Mouse (Mus musculus) Patski (cell line): ENCODE measurements around the gene Pglyrp2. TPM values are rescaled to one million over a fixed set of nuclear protein-coding genes. Genes with fewer than 3 reads are reported as not detected.

ENCODE experiments used
- ATAC-seq: fragments of 100-300 bp; one replicate; pipeline ENCODE4 v1.8.0; 2021
- CTCF ChIA-PET: fragments of 350-600 bp; sonication (Branson Sonifier 250); formaldehyde crosslinking; loops from one replicate; lab custom pipeline; 2022; ENCODE audit warnings: inconsistent platforms; lab: Charles Lee
- POLR2A ChIA-PET: fragments of 350-600 bp; sonication (Branson Sonifier 250); formaldehyde crosslinking; loops from one replicate; lab custom pipeline; 2022; ENCODE audit warnings: antibody characterized with exemption, inconsistent platforms; lab: Charles Lee
- DNase-seq: peaks from one replicate; pipeline ENCODE4 v3.0.0-alpha.2; 2011; ENCODE audit warnings: low read depth, low spot score
- H3K27me3 ChIP-seq: fragments of 371-371 bp; one replicate; pipeline ENCODE4 v1.5.1; 2021
- CTCF ChIP-seq: fragments of 100-300 bp; IDR thresholded peaks from one replicate; pipeline ENCODE4 v1.5.1; 2021
- in situ Hi-C: fragments of 300-500 bp; cut with MboI; formaldehyde crosslinking; loops from 3 replicates; pipeline ENCODE4 v1.11.1; 2018; ENCODE audit warnings: low pct_unique_long_range_greater_than_20kb, mixed read lengths
- polyA plus RNA-seq: library from polyadenylated mRNA; unstranded; gene quantifications from one replicate; pipeline ENCODE4 v1.2.3, GENCODE M21; 2021

The Pglyrp2 gene
- polyA plus RNA-seq, 1 experiment from 2014 or later: not detected

DNA sequence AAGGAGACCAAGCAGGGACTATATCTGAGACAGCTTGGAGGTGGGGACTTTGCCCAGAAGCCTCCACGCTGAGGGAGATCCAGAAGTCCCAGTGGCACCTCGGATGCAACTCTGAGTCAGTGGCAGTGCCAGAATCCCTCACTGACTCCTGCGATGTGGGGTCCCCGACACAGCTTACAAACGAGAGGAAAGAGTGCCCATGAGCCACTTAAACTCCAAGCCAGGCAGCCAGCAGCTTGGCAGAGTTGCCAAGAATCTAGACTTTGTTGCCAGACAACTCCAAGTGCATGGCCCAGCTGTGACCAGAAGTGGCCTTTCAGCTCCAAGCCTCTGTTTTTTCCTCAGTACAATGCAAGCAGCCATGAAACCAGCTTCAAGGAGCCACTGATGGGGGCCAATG is 40.3 kb downstream of the Pglyrp2 start:
- in situ Hi-C loops: no loop called here
- DNase-seq (no peak), ATAC-seq (no peak)
- ChIA-PET CTCF (interaction anchor here (1.0 to 1.2 kb wide), 2 partner anchors 30 to 32 kb away, joined by 3 to 4 read pairs; no protein-coding TSS in a partner anchor), POLR2A (no interaction called here)
- H3K27me3 ChIP-seq: no peaks in the 10 kb centered on the region
- no peak for TF ChIP-seq CTCF

DNA sequence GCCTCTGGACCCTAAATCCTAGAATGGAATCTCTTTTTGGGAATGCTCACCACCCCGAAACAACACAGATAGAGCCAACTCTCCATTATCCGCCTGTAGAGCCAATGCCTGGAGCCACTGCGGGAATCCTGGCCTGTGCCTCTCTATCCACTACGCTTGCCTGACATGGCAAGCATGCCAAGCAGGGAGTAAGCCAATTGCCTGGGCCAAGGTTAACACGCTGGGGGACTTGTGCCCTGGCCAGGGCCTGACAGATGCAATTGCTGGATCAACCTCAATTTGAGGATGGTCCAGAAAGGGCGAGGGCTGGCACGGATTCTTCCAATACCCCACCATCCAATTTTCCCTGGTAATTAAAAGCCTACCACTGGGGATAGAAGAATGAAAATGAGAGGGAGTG is 41.4 kb downstream of the Pglyrp2 start:
- H3K27me3 ChIP-seq: no peaks in the 10 kb centered on the region
- in situ Hi-C loops: no loop called here
- ChIA-PET CTCF (no interaction called here), POLR2A (interaction anchor here (1.1 kb wide), 1 partner anchor 26 kb away, joined by 5 read pairs; no protein-coding TSS in a partner anchor)
- no peak for DNase-seq
- TF ChIP-seq CTCF: no peak
- no peak for ATAC-seq

DNA sequence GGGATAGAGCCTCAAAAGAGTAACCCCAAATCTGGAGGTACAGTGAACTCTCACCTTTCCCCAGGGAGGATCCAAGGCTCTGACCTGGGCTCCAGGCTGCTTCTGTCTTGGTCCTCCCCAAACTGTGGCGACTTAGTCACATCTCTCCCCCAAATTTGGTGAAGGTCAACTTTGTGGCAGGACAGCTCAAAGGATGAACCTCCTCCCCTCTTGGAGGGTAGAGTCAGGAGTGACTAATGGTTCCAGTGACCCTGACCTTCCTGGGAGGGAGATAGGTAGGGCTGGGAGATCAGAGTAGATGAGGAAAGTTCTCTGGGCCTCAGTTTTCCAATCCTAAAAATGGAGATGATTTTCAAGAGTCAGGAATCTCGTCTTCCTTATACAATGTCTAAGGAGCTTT is 45.2 kb downstream of the Pglyrp2 start:
- no peak for TF ChIP-seq CTCF
- ChIA-PET CTCF (no interaction called here), POLR2A (interaction anchor here (1.0 kb wide), 1 partner anchor 12 kb away, joined by 3 read pairs; no protein-coding TSS in a partner anchor)
- ATAC-seq (no peak), DNase-seq (no peak)
- no peaks in the 10 kb centered on the region for H3K27me3 ChIP-seq
- in situ Hi-C loops: no loop called here

DNA sequence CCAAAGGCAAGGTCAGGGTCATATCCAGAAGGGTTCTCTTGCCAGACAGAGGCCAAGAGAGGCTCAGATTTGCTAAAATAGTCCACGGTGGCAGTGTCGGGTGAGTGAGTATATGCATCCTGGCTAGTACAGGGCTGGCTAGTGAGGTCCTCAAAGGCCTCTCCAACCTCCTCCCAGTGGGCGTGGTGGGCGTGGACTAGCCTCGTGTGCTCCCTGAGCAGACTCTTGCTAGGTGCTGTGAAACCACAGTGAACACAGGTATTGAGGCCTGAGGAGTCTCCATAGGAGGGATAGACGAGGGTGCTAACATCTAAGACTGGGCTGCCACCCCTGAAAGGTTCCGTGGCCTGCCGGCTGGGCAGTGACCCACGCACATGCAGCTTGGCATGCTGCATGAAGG is 46.8 kb downstream of the Pglyrp2 start:
- CTCF ChIA-PET: interaction anchor here (0.7 kb wide), 1 partner anchor 12 kb away, joined by 4 read pairs; no protein-coding TSS in a partner anchor
- no peaks in the 10 kb centered on the region for H3K27me3 ChIP-seq
- POLR2A ChIA-PET: interaction anchor here (1.4 kb wide), 1 partner anchor 11 kb away, joined by 4 read pairs; no protein-coding TSS in a partner anchor
- no peak for TF ChIP-seq CTCF
- no peak for DNase-seq
- in situ Hi-C loops: no loop called here
- no peak for ATAC-seq

DNA sequence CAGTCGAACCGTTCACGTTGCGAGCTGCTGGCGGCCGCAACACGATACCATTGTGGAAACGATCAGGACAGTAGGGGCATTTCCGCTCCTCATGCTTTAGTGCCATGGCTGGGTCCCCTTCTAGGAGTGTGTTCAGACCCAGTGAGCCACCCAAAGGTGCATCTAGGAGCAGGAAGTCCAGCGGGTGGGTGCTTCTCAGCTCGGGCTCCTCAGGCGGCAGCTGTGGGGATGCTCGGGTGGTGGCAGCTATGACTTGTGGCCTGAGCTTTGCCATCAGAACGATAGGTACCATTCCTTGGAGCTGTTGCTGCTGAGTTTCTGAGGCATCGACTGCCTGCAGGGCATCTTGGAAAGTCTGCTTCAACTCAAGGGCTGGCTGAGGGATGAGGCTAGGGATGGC is 47.5 kb downstream of the Pglyrp2 start:
- ChIA-PET POLR2A (interaction anchor here (1.4 kb wide), 1 partner anchor 11 kb away, joined by 4 read pairs; no protein-coding TSS in a partner anchor), CTCF (no interaction called here)
- in situ Hi-C loops: no loop called here
- DNase-seq (no peak), ATAC-seq (no peak)
- TF ChIP-seq CTCF: no peak
- no peaks in the 10 kb centered on the region for H3K27me3 ChIP-seq

DNA sequence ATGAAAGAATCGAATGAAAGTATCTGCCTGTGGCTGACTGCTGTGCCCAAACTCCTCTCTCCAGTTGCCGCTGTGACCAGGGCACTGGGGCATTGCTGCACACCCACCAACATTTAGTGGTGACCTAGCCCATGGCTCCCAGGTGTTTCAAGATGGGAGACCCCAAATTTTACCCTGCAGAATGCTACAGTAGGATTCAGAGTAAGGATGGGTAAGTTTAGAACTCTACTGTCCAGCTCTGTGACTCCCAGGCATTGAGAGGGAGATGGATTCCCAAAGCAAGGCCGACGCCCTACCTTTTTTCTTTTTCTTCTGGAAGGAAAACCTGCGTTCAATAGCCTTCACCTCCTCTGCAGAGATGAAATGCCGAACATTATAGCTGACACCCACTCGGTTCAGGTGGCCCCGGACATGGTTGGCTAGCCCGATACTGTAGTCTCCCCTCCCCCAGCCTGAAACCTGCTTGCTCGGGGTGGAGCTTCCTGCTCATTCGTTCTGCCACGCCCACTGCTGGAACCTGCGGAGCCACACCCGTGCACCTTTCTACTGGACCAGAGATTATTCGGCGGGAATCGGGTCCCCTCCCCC is 54.9 kb downstream of the Pglyrp2 start:
- ATAC-seq: no peak
- in situ Hi-C loops: no loop called here
- CTCF ChIA-PET: interaction anchor here (1.2 kb wide), 1 partner anchor 18 kb away, joined by 4 read pairs; no protein-coding TSS in a partner anchor

DNA sequence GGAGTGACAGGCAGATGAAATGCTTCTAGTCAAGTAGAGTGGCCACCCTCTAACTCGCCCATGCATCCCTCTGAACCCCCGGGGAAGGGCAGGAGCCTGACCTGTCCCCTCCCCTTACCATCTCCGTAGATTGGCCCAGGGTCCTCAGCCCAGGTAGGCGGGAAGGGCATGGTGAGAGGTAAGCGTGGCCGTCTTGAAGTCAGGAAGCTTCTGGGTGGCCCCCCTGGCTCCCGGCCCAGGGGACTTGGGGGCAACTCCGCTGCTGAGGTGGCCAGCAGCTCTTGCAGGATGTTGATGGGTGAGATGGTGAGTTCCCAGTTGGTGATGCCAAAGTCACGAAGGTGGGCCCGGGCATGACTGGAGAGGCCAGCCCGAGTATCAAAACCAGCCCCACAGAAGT is 56.3 kb downstream of the Pglyrp2 start:
- in situ Hi-C loops: no loop called here
- no peak for ATAC-seq
- DNase-seq: no peak
- CTCF ChIA-PET: no interaction called here
- POLR2A ChIA-PET: no interaction called here
- no peaks in the 10 kb centered on the region for H3K27me3 ChIP-seq
- no peak for TF ChIP-seq CTCF

More for the DNA sequence above, 54.9 kb downstream of the Pglyrp2 start:
- POLR2A ChIA-PET: no interaction called here
- no peaks in the 10 kb centered on the region for H3K27me3 ChIP-seq
- DNase-seq: no peak
- no peak for TF ChIP-seq CTCF

DNA sequence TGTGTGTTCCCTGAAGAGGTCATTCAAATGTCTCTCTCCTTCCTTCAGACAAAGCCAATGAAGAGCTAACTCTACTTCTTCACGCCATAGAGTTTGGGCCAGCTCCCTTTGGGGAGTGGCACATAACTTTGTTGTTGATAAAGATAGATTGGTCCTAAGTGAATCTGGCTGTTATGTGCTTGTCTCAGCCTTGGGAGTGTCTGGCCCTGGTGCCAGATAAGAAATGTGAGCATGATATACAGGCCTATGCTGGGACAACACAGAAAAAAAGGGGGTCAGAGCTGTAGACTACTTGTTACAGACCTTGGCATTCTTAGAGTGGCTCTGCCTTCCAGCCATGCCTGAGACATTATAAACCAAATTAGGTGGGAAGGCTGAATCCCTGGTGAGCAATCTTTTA is 58.7 kb downstream of the Pglyrp2 start:
- TF ChIP-seq CTCF: no peak
- ChIA-PET POLR2A (no interaction called here), CTCF (interaction anchor here (0.9 to 1.6 kb wide), 5 partner anchors 11 to 22 kb away, joined by 3 to 10 read pairs (median 4); no protein-coding TSS in a partner anchor)
- in situ Hi-C loops: no loop called here
- DNase-seq (no peak), ATAC-seq (no peak)
- no peaks in the 10 kb centered on the region for H3K27me3 ChIP-seq

DNA sequence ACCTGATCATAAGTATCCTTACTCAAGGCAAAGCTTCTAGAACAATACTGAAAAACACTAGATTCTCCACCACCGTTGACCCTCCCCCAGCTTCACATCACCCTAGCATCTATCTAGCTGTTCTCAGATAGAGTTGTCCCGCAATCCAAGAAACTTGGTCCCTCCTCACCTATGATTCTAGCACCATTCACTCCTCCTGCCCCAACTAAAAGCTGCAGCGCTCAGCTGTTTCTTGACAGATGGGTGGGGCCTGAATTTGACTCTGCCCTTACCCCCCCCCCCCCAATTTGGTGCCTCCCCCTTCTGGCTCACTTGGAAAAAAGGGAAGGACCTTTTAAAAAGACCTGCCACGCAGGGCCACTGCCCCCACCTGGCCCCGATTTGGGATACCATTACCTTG is 59.1 kb downstream of the Pglyrp2 start:
- POLR2A ChIA-PET: interaction anchor here (0.7 kb wide), 1 partner anchor 185 kb away, joined by 4 read pairs; no protein-coding TSS in a partner anchor
- no peaks in the 10 kb centered on the region for H3K27me3 ChIP-seq
- DNase-seq (no peak), ATAC-seq (no peak)
- in situ Hi-C loops: no loop called here
- CTCF ChIA-PET: interaction anchor here (0.9 to 1.6 kb wide), 5 partner anchors 10 to 22 kb away, joined by 3 to 10 read pairs (median 4); no protein-coding TSS in a partner anchor
- TF ChIP-seq CTCF: no peak

DNA sequence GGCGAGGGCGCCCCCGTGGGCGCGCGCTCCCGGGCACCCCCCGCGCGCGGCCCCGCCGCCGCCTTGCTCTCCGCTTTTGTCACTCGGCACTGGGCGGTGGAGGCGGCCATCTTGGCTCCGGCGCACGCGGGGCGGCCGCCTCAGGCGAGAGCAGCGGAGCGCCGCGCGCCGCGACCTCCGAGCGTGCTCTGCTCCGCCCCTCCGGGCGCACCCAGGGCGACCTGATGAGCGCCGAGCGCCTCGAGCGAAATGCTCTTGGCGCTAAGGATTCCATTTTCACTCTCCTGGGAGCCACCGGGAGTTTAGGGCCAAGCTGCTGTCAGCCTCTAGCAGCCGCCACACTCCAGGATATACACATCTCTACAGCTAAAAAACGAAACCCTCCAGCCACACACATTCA is 59.6 kb downstream of the Pglyrp2 start:
- ATAC-seq: peak; percentile 83
- POLR2A ChIA-PET: interaction anchor here (0.7 kb wide), 1 partner anchor 185 kb away, joined by 4 read pairs; no protein-coding TSS in a partner anchor
- CTCF ChIA-PET: interaction anchor here (1.0 to 1.6 kb wide), 4 partner anchors 10 to 23 kb away, joined by 3 to 10 read pairs (median 4); no protein-coding TSS in a partner anchor
- no peak for TF ChIP-seq CTCF
- no peaks in the 10 kb centered on the region for H3K27me3 ChIP-seq
- no peak for DNase-seq
- in situ Hi-C loops: no loop called here

DNA sequence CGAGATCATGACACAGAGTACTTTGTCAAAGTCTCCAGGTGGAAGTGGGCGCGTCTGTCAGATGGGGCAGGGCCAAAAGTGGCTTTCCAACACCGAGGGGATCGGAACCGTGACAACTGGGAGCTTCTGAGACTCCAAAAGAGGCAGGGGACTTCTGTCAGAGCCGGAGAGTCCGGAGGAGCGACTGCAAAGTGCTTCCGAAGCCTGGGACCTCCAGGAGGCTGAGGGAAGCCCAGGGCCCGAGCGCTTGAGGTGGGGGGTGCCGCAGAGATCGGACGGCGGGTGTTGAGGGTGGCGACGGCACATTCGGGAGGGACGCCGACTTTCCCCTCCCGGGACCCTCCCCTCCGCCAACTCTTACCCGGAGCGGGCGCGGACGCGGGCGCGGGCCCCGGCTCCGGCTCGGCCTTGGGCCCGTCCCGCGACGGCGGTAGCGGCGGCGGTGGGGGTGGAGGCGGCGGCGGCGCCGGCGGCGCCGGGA is 60.1 kb downstream of the Pglyrp2 start:
- CTCF ChIA-PET: interaction anchor here (1.3 kb wide), 1 partner anchor 18 kb away, joined by 4 read pairs; no protein-coding TSS in a partner anchor
- in situ Hi-C loops: no loop called here
- no peak for TF ChIP-seq CTCF
- DNase-seq: no peak
- peak; percentile 38 for ATAC-seq
- POLR2A ChIA-PET: interaction anchor here (1.0 kb wide), 1 partner anchor 10 kb away, joined by 3 read pairs; no protein-coding TSS in a partner anchor
- no peaks in the 10 kb centered on the region for H3K27me3 ChIP-seq
